9 mouse cellular contexts compared by ENCODE assay signal in genomic region chr2:25421896-25422295, GRCm38 (mm10). TPM values are rescaled to one million over a fixed set of nuclear protein-coding genes. Genes with fewer than 3 reads are reported as not detected.
DNase-seq lines count a peak whose midpoint lies in the region; ATAC-seq and TF ChIP-seq lines count a peak whose summit lies in the region.
"Had no signal": no experiment of that assay in that cellular context is flagged by ENCODE, and none has a peak within 500 bp of the region (broad histone marks: within the 10 kb centered on the region; RNA-seq: fewer than 3 reads in every experiment).

No protein-coding gene starts in this region.

- H3K9ac ChIP-seq in heart, postnatal 0 days (replicated peaks; ENCODE audit: low read depth, low read length), result no peak overlapping the region
- H3K9ac ChIP-seq in heart, embryonic 11.5 days (ENCODE audit: low read depth, low read length), result no peak overlapping the region
- no peak overlapping the region for H3K9ac ChIP-seq in forebrain, embryonic 13.5 days
- H3K9ac ChIP-seq: liver, embryonic 15.5 days had no signal

- H3K27ac ChIP-seq in heart, postnatal 0 days (ENCODE audit: low read depth), result no peak overlapping the region
- no peak overlapping the region for H3K27ac ChIP-seq in heart, embryonic 11.5 days (ENCODE audit: low read depth, low read length)
- H3K27ac ChIP-seq in forebrain, embryonic 13.5 days, result no peak overlapping the region
- no peak overlapping the region for H3K27ac ChIP-seq in limb, embryonic 10.5 days

- TF ChIP-seq EP300 in heart, postnatal 0 days (IDR thresholded peaks at IDR 0.05; ENCODE audit: low read depth), result no peak

- H3K36me3 ChIP-seq in heart, postnatal 0 days (replicated peaks; ENCODE audit: control insufficient read depth, insufficient read depth, low read length), result no peaks in the 10 kb centered on the region
- no peaks in the 10 kb centered on the region for H3K36me3 ChIP-seq in heart, embryonic 11.5 days (ENCODE audit: control insufficient read depth, insufficient read depth, low read length)
- H3K36me3 ChIP-seq in forebrain, embryonic 13.5 days (ENCODE audit: poor library complexity, severe bottlenecking), result no peaks in the 10 kb centered on the region
- H3K36me3 ChIP-seq in limb, embryonic 10.5 days, result no peaks in the 10 kb centered on the region
- H3K36me3 ChIP-seq: liver, embryonic 15.5 days had no signal

- H3K9me3 ChIP-seq in heart, postnatal 0 days (replicated peaks; ENCODE audit: control insufficient read depth, low read length), result no peaks in the 10 kb centered on the region
- H3K9me3 ChIP-seq in heart, embryonic 11.5 days (replicated peaks; ENCODE audit: control insufficient read depth, low read length), result no peaks in the 10 kb centered on the region
- no peaks in the 10 kb centered on the region for H3K9me3 ChIP-seq in forebrain, embryonic 13.5 days (replicated peaks)
- no peaks in the 10 kb centered on the region for H3K9me3 ChIP-seq in limb, embryonic 10.5 days (replicated peaks)
- H3K9me3 ChIP-seq: liver, embryonic 15.5 days had no signal

- H3K4me2 ChIP-seq in heart, postnatal 0 days (ENCODE audit: low read depth, low read length), result no peak overlapping the region
- H3K4me2 ChIP-seq in heart, embryonic 11.5 days, result no peak overlapping the region
- no peak overlapping the region for H3K4me2 ChIP-seq in forebrain, embryonic 13.5 days

- no peak overlapping the region for H3K4me3 ChIP-seq in heart, postnatal 0 days (ENCODE audit: low read depth, low read length)
- no peak overlapping the region for H3K4me3 ChIP-seq in heart, embryonic 11.5 days (ENCODE audit: low read depth, low read length)
- no peak overlapping the region for H3K4me3 ChIP-seq in forebrain, embryonic 13.5 days
- no peak overlapping the region for H3K4me3 ChIP-seq in limb, embryonic 10.5 days
- H3K4me3 ChIP-seq: liver, embryonic 15.5 days had no signal

- TF ChIP-seq CTCF in heart, postnatal 0 days (IDR thresholded peaks at IDR 0.05; ENCODE audit: low read depth), result peak; percentile 65

- WGBS in heart, postnatal 0 days, result 21% methylated on average over 3 of the region's 3 CpGs
- WGBS in heart, embryonic 11.5 days (ENCODE audit: insufficient replicate concordance), result 22% methylated on average over 3 of the region's 3 CpGs
- 18% methylated on average over 3 of the region's 3 CpGs for WGBS in forebrain, embryonic 13.5 days
- WGBS in limb, embryonic 10.5 days, result 24% methylated on average over 3 of the region's 3 CpGs

- no peaks in the 10 kb centered on the region for H3K4me1 ChIP-seq in heart, postnatal 0 days (ENCODE audit: control insufficient read depth, insufficient read depth)
- no peaks in the 10 kb centered on the region for H3K4me1 ChIP-seq in heart, embryonic 11.5 days (ENCODE audit: control insufficient read depth, insufficient read depth, low read length)
- peaks cover 7% of the 10 kb centered on the region; the same call in 1 of the 2 replicates for H3K4me1 ChIP-seq in forebrain, embryonic 13.5 days
- H3K4me1 ChIP-seq in limb, embryonic 10.5 days, result no peaks in the 10 kb centered on the region
- H3K4me1 ChIP-seq: liver, embryonic 15.5 days had no signal

- peak; percentile 39 for DNase-seq in heart, postnatal 0 days (ENCODE audit: low spot score)
- DNase-seq in B cell, adult 2 months, result peak; percentile 65 to 67
- DNase-seq in adrenal gland, postnatal 25 days, result peak; percentile 45
- DNase-seq in limb, embryonic 10.5 days (ENCODE audit: low spot score), result peak; percentile 71
- DNase-seq in neural tube, embryonic 10.5 days (ENCODE audit: extremely low spot score, low spot score), result peak; percentile 46
- no peak for DNase-seq in testis, postnatal 10 days (ENCODE audit: low spot score)

- no peak for ATAC-seq in heart, postnatal 0 days (ENCODE audit: insufficient read depth, low read depth)
- ATAC-seq in heart, embryonic 11.5 days (replicated peaks; ENCODE audit: insufficient number of reproducible peaks, low FRiP score, low TSS enrichment), result no peak
- peak; percentile 66; the same call in 1 of the 2 replicates for ATAC-seq in forebrain, embryonic 13.5 days

- peaks cover 36% of the 10 kb centered on the region for H3K27me3 ChIP-seq in heart, postnatal 0 days (ENCODE audit: control insufficient read depth, insufficient read depth, low read length)
- peaks cover 43% of the 10 kb centered on the region for H3K27me3 ChIP-seq in heart, embryonic 11.5 days (ENCODE audit: control insufficient read depth, insufficient read depth, low read length)
- H3K27me3 ChIP-seq in forebrain, embryonic 13.5 days, result peaks cover 25% of the 10 kb centered on the region
- peaks cover 53% of the 10 kb centered on the region for H3K27me3 ChIP-seq in limb, embryonic 10.5 days (ENCODE audit: low read depth, poor library complexity, severe bottlenecking)

RNA-seq across cellular contexts. Expression of gene Fut7, which starts 1.2 kb away (rescaled TPM):
- total RNA-seq in heart, postnatal 0 days (2014; rRNA removed; ENCODE audit: low replicate concordance), result not detected in 2 replicates
- polyA plus RNA-seq in heart, postnatal 0 days (2015; fragmentation: Nextera tagmentation; extraction: Ambion mirVana), result not detected in 2 replicates
- not detected in 2 replicates for polyA plus RNA-seq in heart, embryonic 11.5 days (2014; fragmentation: Nextera tagmentation; extraction: Ambion mirVana)
- not detected in 2 replicates for total RNA-seq in adrenal gland, postnatal 25 days (2021)
- 0.08 TPM in 1 of 2 replicates, not detected in the other for polyA plus RNA-seq in forebrain, embryonic 13.5 days (2015; fragmentation: Nextera tagmentation; extraction: Ambion mirVana)
- not detected in 2 replicates for polyA plus RNA-seq in limb, embryonic 10.5 days (2016; fragmentation: Nextera tagmentation; extraction: Ambion mirVana)

RNA-seq across cellular contexts. Expression of gene Abca2, which starts 6.6 kb away (rescaled TPM):
- total RNA-seq in heart, postnatal 0 days (2014; rRNA removed; ENCODE audit: low replicate concordance), result 27.6 and 32.0 TPM in 2 replicates
- polyA plus RNA-seq in heart, postnatal 0 days (2015; fragmentation: Nextera tagmentation; extraction: Ambion mirVana), result 2.4 and 3.6 TPM in 2 replicates
- 2.0 and 3.4 TPM in 2 replicates for polyA plus RNA-seq in heart, embryonic 11.5 days (2014; fragmentation: Nextera tagmentation; extraction: Ambion mirVana)
- 24.9 and 40.5 TPM in 2 replicates for total RNA-seq in adrenal gland, postnatal 25 days (2021)
- 5.7 and 8.2 TPM in 2 replicates for polyA plus RNA-seq in forebrain, embryonic 13.5 days (2015; fragmentation: Nextera tagmentation; extraction: Ambion mirVana)
- 2.8 and 4.4 TPM in 2 replicates for polyA plus RNA-seq in limb, embryonic 10.5 days (2016; fragmentation: Nextera tagmentation; extraction: Ambion mirVana)

RNA-seq across cellular contexts. Expression of gene Npdc1, which starts 22.7 kb away (rescaled TPM):
- total RNA-seq in heart, postnatal 0 days (2014; rRNA removed; ENCODE audit: low replicate concordance), result 43.0 and 49.7 TPM in 2 replicates
- 21.0 and 24.5 TPM in 2 replicates for polyA plus RNA-seq in heart, postnatal 0 days (2015; fragmentation: Nextera tagmentation; extraction: Ambion mirVana)
- 16.8 and 18.9 TPM in 2 replicates for polyA plus RNA-seq in heart, embryonic 11.5 days (2014; fragmentation: Nextera tagmentation; extraction: Ambion mirVana)
- 120 and 134 TPM in 2 replicates for total RNA-seq in adrenal gland, postnatal 25 days (2021)
- polyA plus RNA-seq in forebrain, embryonic 13.5 days (2015; fragmentation: Nextera tagmentation; extraction: Ambion mirVana), result 287 and 315 TPM in 2 replicates
- polyA plus RNA-seq in limb, embryonic 10.5 days (2016; fragmentation: Nextera tagmentation; extraction: Ambion mirVana), result 5.7 and 8.1 TPM in 2 replicates

RNA-seq across cellular contexts. Expression of gene Entpd2, which starts 26.2 kb away (rescaled TPM):
- 7.9 and 44.8 TPM in 2 replicates for total RNA-seq in heart, postnatal 0 days (2014; rRNA removed; ENCODE audit: low replicate concordance)
- polyA plus RNA-seq in heart, postnatal 0 days (2015; fragmentation: Nextera tagmentation; extraction: Ambion mirVana), result 3.5 and 4.2 TPM in 2 replicates
- 0.18 and 0.20 TPM in 2 replicates for polyA plus RNA-seq in heart, embryonic 11.5 days (2014; fragmentation: Nextera tagmentation; extraction: Ambion mirVana)
- 2.4 and 3.7 TPM in 2 replicates for total RNA-seq in adrenal gland, postnatal 25 days (2021)
- polyA plus RNA-seq in forebrain, embryonic 13.5 days (2015; fragmentation: Nextera tagmentation; extraction: Ambion mirVana), result 0.68 and 0.98 TPM in 2 replicates
- polyA plus RNA-seq in limb, embryonic 10.5 days (2016; fragmentation: Nextera tagmentation; extraction: Ambion mirVana), result 0.19 TPM in 1 of 2 replicates, not detected in the other

RNA-seq across cellular contexts. Expression of gene Clic3, which starts 34.7 kb away (rescaled TPM):
- total RNA-seq in heart, postnatal 0 days (2014; rRNA removed; ENCODE audit: low replicate concordance), result 2.4 and 4.5 TPM in 2 replicates
- 6.5 and 7.4 TPM in 2 replicates for polyA plus RNA-seq in heart, postnatal 0 days (2015; fragmentation: Nextera tagmentation; extraction: Ambion mirVana)
- polyA plus RNA-seq in heart, embryonic 11.5 days (2014; fragmentation: Nextera tagmentation; extraction: Ambion mirVana), result 0.47 and 0.83 TPM in 2 replicates
- not detected in 2 replicates for total RNA-seq in adrenal gland, postnatal 25 days (2021)
- polyA plus RNA-seq in forebrain, embryonic 13.5 days (2015; fragmentation: Nextera tagmentation; extraction: Ambion mirVana), result 2.4 and 3.2 TPM in 2 replicates
- polyA plus RNA-seq in limb, embryonic 10.5 days (2016; fragmentation: Nextera tagmentation; extraction: Ambion mirVana), result 0.30 and 1.1 TPM in 2 replicates

Comparison
In these comparisons a context has a peak if more than half of its experiments do, and no peak if none do; other contexts are left out.
1. RNA of gene Npdc1, which starts 22.7 kb away (polyA plus RNA-seq): 287 to 315 TPM in forebrain, embryonic 13.5 days; 21.0 to 24.5 TPM in heart, postnatal 0 days, 16.8 to 18.9 TPM in heart, embryonic 11.5 days and 5.7 to 8.1 TPM in limb, embryonic 10.5 days; every median in the first group is over 10 times any median in the second.